Mouse (Mus musculus) adrenal gland, adult 18-20 months (tissue): Measurements from ENCODE around the gene Pxt1. TPM values are rescaled to one million over a fixed set of nuclear protein-coding genes. Genes with fewer than 3 reads are reported as not detected.
A peak's percentile ranks its signal among the peaks of the same experiment; 100 is the strongest.

Source experiments
- DNase-seq, 2 experiments: peaks; one replicate each; pipeline ENCODE4 v3.0.0; 2021 to 2022; ENCODE audit warnings: low spot score in 2 of 2
- total RNA-seq, 2 experiments: library from RNA; stranded (reverse); gene quantifications; 1 replicate in 1 of 2; 2 replicates in 1 of 2; pipeline ENCODE4 v1.2.3; 2021

The Pxt1 gene
- total RNA-seq, 2 experiments from 2014 or later = not detected

DNA sequence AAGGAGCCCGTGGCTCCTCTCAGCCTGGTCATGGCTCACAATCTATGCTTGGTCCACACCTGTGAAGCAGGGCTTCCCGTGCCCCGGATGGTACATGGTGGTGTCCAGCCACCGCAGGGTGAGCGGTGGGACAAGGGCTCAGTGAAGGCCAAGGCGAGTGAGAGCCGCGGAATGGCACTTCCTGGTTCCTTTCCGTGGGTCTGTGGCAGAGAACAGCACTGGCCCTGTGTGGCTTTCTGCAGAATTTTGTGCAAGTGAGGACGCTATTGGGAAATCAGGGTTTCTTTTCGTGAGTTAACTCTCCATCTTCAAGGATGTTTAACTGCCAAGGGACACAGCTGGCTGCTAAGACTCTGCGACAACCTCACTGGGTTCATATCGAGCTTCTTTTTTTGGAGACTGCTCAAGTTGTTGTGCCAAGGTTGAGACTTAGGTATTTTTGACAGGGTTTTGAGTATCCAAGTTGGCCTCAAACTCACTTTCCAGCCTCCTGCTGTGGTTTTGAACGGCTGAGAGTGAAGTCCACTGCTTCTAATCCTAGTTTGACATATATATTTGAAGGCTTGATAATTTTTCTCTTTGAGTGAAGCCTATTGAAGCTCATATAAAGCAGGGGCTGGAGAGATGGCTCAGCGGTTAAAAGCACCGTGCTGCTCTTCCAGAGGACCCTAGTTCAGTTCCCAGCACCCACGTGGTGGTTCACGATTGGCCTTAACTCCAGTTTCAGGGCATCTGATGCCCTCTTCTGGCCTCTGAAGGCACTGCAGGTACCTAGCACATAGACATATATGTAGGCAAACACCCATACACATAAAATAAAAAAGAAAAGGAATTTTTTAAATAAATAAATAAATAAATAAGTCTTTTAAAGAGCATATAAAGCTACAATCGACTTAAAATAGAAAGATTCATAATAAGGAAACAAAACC, 3.6 kb upstream of the Pxt1 start:
- DNase-seq = no peak

- no peak for DNase-seq
Observed at GRCm38 (mm10) chr17:28944481-28944880, 841 bp upstream of the Pxt1 start.

DNA sequence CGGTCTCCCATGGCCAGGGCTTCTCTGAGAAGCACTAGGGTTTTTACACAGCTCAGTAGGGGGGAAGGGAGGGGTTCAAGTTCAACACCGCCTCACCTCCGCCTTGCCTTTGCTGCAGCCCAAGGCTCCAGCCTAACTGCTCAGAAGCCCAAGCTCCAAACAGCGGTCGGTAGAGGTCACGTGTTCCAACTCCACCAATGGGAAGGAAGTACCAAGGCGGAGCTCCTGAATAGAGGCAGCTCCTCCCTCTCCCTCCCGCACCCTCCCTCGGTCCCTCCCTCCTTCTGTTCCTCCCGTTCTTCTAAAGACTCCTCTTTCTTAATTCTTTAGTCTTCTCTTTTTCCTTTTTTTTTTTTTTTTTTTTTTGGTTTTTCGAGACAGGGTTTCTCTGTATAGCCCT, 1.5 kb downstream of the Pxt1 start:
- no peak for DNase-seq

- DNase-seq = no peak
Observed at GRCm38 (mm10) chr17:28940776-28941555, 2.7 kb downstream of the Pxt1 start.

- peak in 1 of 2 experiments; percentile 64 for DNase-seq
Observed at GRCm38 (mm10) chr17:28936622-28937345, 6.9 kb downstream of the Pxt1 start.

DNA sequence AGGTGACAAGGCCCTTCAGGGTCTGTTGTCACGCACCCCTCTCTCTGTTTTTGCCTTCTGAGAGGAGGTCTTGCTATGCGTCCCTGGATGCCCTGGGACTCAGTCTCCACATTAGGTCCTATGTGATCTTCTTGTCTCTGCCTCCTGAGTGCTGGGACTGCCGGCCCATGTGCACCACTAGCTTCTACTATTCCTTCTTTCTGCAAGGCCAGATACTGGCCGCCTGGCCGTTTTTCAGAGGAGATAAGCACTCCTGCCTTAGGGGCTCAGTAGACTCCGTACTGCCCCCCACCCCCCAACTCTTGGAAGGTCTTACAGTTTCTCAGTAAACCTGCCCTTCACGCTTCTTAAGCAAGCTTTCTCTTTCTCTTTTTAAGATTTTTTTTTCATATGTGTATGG, 7.5 kb downstream of the Pxt1 start:
- no peak for DNase-seq

DNA sequence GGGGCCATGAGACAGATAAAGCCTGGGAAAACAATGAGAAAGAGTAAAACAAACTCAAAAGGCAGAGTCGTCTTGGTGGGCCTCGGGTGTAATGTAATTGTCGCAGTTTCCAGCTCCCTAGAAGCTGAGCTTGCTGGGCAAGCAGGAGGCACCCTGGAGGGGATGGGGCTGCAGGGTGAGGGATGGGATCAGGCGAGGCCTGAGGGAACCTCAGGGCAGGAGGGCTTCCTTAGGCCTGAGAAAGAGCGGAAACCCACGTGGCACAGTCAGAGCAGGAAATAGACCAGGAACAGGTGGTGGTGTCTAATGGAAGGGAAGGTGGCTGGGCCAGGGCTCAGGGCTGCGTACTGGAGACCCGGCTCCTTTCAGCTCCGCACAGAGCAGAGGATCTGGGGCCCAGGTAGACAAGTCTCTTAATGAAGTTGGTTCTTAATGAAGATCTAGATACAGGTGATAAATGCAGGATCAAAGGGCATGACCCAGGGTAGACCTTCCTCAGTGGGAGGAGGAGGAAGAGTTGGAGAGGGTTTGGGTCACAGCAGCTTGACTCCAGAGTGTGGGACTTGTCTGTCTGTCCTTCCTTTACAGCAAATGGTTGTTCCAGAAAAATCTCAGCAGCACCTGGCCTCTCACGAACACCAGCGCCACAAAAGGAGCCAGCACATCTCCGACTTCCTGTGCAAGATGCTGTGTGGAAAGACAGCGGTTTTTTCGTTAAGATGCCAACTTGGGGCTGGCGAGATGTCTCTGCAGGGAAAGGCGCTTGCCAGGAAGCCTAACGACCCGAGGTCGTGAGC, 9.3 kb downstream of the Pxt1 start:
- no peak for DNase-seq

GRCm38 (mm10) chr17:28932274-28932673, 11.4 kb downstream of the Pxt1 start:
- no peak for DNase-seq

DNA sequence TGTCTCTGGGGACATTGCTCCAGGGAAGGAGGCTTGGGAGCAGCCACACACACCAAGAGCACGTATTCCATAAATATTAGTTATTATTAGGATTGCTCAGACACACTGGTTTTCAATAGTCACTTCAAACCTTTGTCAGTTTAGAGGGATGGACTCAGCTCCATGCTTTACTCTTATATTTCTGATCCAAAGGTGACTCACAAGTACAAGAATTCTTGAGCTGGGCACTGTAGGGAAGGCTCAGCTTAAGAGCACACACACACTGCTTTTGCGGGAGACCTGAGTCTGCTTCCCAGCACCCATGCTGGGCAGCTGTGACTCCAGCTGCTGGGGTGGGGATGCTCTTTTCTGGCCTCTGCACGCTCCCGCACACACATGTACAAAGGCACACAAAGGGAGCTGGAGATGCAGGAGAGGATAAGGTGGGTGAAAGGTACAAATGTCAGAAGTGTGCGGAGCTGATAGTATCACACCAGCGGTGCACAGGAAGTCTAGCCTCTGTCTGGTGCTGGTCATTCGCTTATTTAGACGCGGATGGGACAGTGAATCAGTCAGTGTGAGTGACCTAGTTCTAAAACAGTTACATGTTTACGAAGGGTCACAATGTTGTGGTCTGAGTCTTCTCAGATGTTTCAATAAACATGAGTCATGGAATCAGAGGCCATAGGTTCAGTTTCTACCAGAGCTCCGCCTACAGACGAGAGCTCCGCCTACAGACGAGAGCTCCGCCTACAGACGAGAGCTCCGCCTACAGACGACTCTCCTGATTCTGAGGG, 12.0 kb downstream of the Pxt1 start:
- DNase-seq = no peak

- DNase-seq = peak; percentile 86 to 87
Observed at GRCm38 (mm10) chr17:28930392-28931074, 13.1 kb downstream of the Pxt1 start.

- DNase-seq = no peak
Observed at GRCm38 (mm10) chr17:28929369-28929768, 14.3 kb downstream of the Pxt1 start.

GRCm38 (mm10) chr17:28928004-28928403, 15.6 kb downstream of the Pxt1 start:
- no peak for DNase-seq

DNA sequence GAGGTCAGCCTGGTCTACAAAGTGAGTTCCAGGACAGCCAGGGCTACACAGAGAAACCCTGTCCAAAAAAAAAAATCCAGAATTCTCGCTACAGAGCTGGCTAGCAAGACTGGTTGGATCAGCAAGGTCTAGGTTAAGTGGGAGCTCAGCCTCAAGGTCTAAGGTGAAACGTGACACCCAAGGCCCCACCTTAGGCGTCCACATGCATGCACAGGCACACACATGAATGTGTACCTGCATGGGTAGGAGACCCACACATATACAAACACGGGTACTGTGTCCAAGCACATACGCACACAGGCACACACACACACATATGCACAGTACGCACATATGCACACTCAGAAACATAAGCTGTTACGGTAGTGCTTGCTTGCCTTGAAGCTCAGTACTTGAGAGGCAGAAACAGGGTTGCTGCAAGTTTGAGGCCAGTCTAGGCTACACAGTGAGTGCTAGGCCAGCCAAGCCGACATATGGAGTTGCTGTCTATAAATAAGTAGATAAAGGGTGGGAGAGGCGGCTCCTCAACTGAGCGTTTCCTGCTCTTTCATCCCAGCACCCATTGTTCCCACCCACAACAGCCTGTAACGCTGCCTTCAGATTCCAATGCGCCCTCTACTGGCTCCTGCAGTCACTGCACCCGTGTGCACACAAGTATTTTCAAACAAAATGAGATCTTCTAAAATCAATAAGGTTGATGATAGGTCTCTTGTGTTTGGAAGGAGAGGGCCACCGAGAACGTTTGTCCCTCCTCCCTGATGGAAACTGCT, 16.6 kb downstream of the Pxt1 start:
- peak; percentile 45 to 64 for DNase-seq

DNA sequence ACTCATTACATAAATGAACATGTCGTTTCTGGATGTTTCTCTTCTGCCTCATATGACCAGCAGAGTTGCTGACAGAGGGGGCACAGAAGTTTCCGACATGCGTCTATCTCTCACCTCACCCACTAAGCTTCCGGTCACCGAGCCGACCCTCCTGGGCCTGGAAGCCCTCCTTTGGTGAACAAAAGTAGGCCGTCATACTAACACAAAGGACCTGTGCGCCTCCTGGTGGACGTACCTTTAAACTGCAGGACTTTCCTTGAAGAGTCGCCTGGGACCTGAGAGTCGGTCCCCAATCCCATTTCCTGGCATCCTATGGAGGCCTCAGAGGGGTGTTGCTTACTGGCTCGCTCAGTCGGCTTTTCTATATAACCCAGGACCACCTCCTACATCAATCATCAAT, 17.3 kb downstream of the Pxt1 start:
- peak; percentile 76 to 78 for DNase-seq

DNA sequence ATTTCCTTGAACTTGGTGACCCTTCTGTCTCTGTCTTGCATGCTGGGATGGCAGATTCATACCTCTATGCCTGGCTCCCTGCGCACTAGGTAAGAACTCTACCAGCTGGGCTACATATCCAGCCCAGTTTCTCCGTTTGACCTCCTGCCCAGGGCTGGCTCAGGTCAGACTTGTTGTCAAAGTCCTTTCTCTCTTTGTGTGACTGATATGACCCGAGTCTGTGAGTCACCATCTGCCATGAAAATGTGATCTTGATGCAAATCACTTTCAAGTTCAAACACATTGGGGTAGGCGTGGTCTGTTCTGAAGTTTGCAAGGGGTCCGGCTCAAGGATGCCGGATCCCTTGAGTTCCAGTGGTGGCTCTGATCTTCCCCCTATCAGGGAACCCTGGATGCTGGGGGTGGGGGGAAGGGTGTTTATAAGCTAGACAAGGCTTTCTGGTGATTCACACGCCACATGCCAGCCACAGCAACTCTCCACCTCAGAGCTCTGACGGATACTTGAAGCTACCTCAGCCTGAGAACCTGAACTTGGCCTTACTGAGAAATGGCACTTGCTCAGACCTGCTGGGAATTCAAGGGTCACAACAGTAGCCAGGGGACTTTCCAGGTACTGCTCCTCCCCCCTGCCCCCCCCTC, 18.6 kb downstream of the Pxt1 start:
- DNase-seq = peak in 1 of 2 experiments; percentile 33

- no peak for DNase-seq
Observed at GRCm38 (mm10) chr17:28922096-28922495, 21.5 kb downstream of the Pxt1 start.

- DNase-seq = no peak
Observed at GRCm38 (mm10) chr17:28921086-28921485, 22.6 kb downstream of the Pxt1 start.

GRCm38 (mm10) chr17:28916520-28916919, 27.1 kb downstream of the Pxt1 start:
- no peak for DNase-seq
